Mouse (Mus musculus) cerebellum, adult 8-10 months (tissue): Measurements from ENCODE around the gene Cyb5r4.
"Not testable (repeated sequence)": the region's sequence is repeated elsewhere in the genome, so short reads cannot be mapped to it uniquely, and the experiment has no call there.

Source experiments
- DNase-seq: peaks from one replicate; pipeline ENCODE4 v3.0.0; 2022

Cyb5r4 gene

GRCm38 (mm10) chr9:87021778-87022523 is at the start of gene Cyb5r4:
Gene Cyb5r4, plus strand, starts transcription at chr9:87022014.
- DNase-seq: peak; percentile 92

GRCm38 (mm10) chr9:86972471-86972870 is 49.3 kb upstream of the Cyb5r4 start:
- DNase-seq: not testable (repeated sequence)

- peak; percentile 83 for DNase-seq
Observed at GRCm38 (mm10) chr9:86973562-86973961, 48.3 kb upstream of the Cyb5r4 start.

- peak; percentile 89 for DNase-seq
Observed at GRCm38 (mm10) chr9:86976896-86977295, 44.9 kb upstream of the Cyb5r4 start.

GRCm38 (mm10) chr9:86978257-86978907 is 43.4 kb upstream of the Cyb5r4 start:
- DNase-seq: no peak

GRCm38 (mm10) chr9:86980048-86980447 is 41.8 kb upstream of the Cyb5r4 start:
- DNase-seq: no peak

- no peak for DNase-seq
Observed at GRCm38 (mm10) chr9:86980942-86981341, 40.9 kb upstream of the Cyb5r4 start.

GRCm38 (mm10) chr9:86981551-86981950 is 40.3 kb upstream of the Cyb5r4 start:
- no peak for DNase-seq

GRCm38 (mm10) chr9:86984583-86984982 is 37.2 kb upstream of the Cyb5r4 start:
- no peak for DNase-seq

- no peak for DNase-seq
Observed at GRCm38 (mm10) chr9:86985105-86985504, 36.7 kb upstream of the Cyb5r4 start.

- no peak for DNase-seq
Observed at GRCm38 (mm10) chr9:86986703-86987296, 35.0 kb upstream of the Cyb5r4 start.

- no peak for DNase-seq
Observed at GRCm38 (mm10) chr9:86989822-86990221, 32.0 kb upstream of the Cyb5r4 start.

GRCm38 (mm10) chr9:86991758-86992157 is 30.1 kb upstream of the Cyb5r4 start:
- DNase-seq: no peak

GRCm38 (mm10) chr9:86997046-86997691 is 24.6 kb upstream of the Cyb5r4 start:
- no peak for DNase-seq

- no peak for DNase-seq
Observed at GRCm38 (mm10) chr9:86999956-87000582, 21.7 kb upstream of the Cyb5r4 start.

GRCm38 (mm10) chr9:87004701-87005434 is 16.9 kb upstream of the Cyb5r4 start:
- DNase-seq: no peak

GRCm38 (mm10) chr9:87005435-87005779 is 16.4 kb upstream of the Cyb5r4 start:
- no peak for DNase-seq

- DNase-seq: no peak
Observed at GRCm38 (mm10) chr9:87008507-87008906, 13.3 kb upstream of the Cyb5r4 start.

- no peak for DNase-seq
Observed at GRCm38 (mm10) chr9:87008919-87009318, 12.9 kb upstream of the Cyb5r4 start.

GRCm38 (mm10) chr9:87015288-87015937 is 6.4 kb upstream of the Cyb5r4 start, which contains the start of gene Ripply2:
Gene Ripply2, plus strand, starts transcription at chr9:87015537.
- peak; percentile 73 for DNase-seq

GRCm38 (mm10) chr9:87015938-87016294 is 5.9 kb upstream of the Cyb5r4 start:
- DNase-seq: no peak

GRCm38 (mm10) chr9:87025764-87026163 is 4.0 kb downstream of the Cyb5r4 start:
- DNase-seq: no peak
